26 mouse cellular contexts compared by ENCODE assay signal in genomic region chr8:60838526-60838925, GRCm38 (mm10). TPM values are rescaled to one million over a fixed set of nuclear protein-coding genes. Genes with fewer than 3 reads are reported as not detected.
DNase-seq lines count a peak whose midpoint lies in the region; ATAC-seq lines count a peak whose summit lies in the region.
"Had no signal": no experiment of that assay in that cellular context is flagged by ENCODE, and none has a peak within 500 bp of the region (broad histone marks: within the 10 kb centered on the region; RNA-seq: fewer than 3 reads in every experiment).

No protein-coding gene starts in this region.

- 4% methylated on average over 3 of the region's 3 CpGs for WGBS in intestine, embryonic 14.5 days
- 7% methylated on average over 3 of the region's 3 CpGs for WGBS in intestine, embryonic 15.5 days

- no peaks in the 10 kb centered on the region for H3K4me1 ChIP-seq in intestine, embryonic 14.5 days (replicated peaks; ENCODE audit: control insufficient read depth, insufficient read depth, low read length)
- no peaks in the 10 kb centered on the region for H3K4me1 ChIP-seq in intestine, embryonic 15.5 days (replicated peaks)
- H3K4me1 ChIP-seq: embryonic facial prominence, embryonic 13.5 days; embryonic facial prominence, embryonic 15.5 days; forebrain, embryonic 10.5 days; forebrain, embryonic 12.5 days had no signal

- no peak overlapping the region for H3K9ac ChIP-seq in intestine, embryonic 14.5 days (ENCODE audit: low read length)
- H3K9ac ChIP-seq in intestine, embryonic 15.5 days, result no peak overlapping the region
- H3K9ac ChIP-seq: embryonic facial prominence, embryonic 13.5 days; embryonic facial prominence, embryonic 15.5 days; forebrain, embryonic 12.5 days had no signal

- intact Hi-C loops in gastrocnemius, postnatal 36 days (cut with DNase I), result no loop called here

- no peaks in the 10 kb centered on the region for H3K36me3 ChIP-seq in intestine, embryonic 14.5 days (ENCODE audit: control insufficient read depth, insufficient read depth, low read length)
- H3K36me3 ChIP-seq in intestine, embryonic 15.5 days, result no peaks in the 10 kb centered on the region
- H3K36me3 ChIP-seq: embryonic facial prominence, embryonic 13.5 days; embryonic facial prominence, embryonic 15.5 days; forebrain, embryonic 10.5 days; forebrain, embryonic 12.5 days; G1E had no signal

- no peak overlapping the region for H3K27ac ChIP-seq in intestine, embryonic 14.5 days (ENCODE audit: low read depth)
- H3K27ac ChIP-seq in intestine, embryonic 15.5 days, result no peak overlapping the region
- H3K27ac ChIP-seq: embryonic facial prominence, embryonic 13.5 days; embryonic facial prominence, embryonic 15.5 days; forebrain, embryonic 10.5 days; forebrain, embryonic 12.5 days had no signal

- H3K9me3 ChIP-seq in intestine, embryonic 14.5 days (ENCODE audit: control insufficient read depth, low read length), result no peaks in the 10 kb centered on the region
- H3K9me3 ChIP-seq in intestine, embryonic 15.5 days, result no peaks in the 10 kb centered on the region
- H3K9me3 ChIP-seq: embryonic facial prominence, embryonic 13.5 days; embryonic facial prominence, embryonic 15.5 days; forebrain, embryonic 10.5 days; forebrain, embryonic 12.5 days; G1E had no signal

- no peaks in the 10 kb centered on the region for H3K27me3 ChIP-seq in intestine, embryonic 14.5 days (replicated peaks; ENCODE audit: control insufficient read depth, insufficient read depth, low read length)
- H3K27me3 ChIP-seq in intestine, embryonic 15.5 days (replicated peaks), result no peaks in the 10 kb centered on the region
- H3K27me3 ChIP-seq: embryonic facial prominence, embryonic 13.5 days; embryonic facial prominence, embryonic 15.5 days; forebrain, embryonic 12.5 days; Patski had no signal

- H3K4me3 ChIP-seq in intestine, embryonic 14.5 days (ENCODE audit: low read depth, low read length), result no peak overlapping the region
- no peak overlapping the region for H3K4me3 ChIP-seq in intestine, embryonic 15.5 days (replicated peaks)
- H3K4me3 ChIP-seq: embryonic facial prominence, embryonic 13.5 days; embryonic facial prominence, embryonic 15.5 days; erythroblast, embryonic 14.5 days; forebrain, embryonic 10.5 days; forebrain, embryonic 12.5 days had no signal

- no peak overlapping the region for H3K4me2 ChIP-seq in intestine, embryonic 14.5 days (ENCODE audit: low read length)
- no peak overlapping the region for H3K4me2 ChIP-seq in intestine, embryonic 15.5 days (replicated peaks)
- H3K4me2 ChIP-seq: embryonic facial prominence, embryonic 13.5 days; embryonic facial prominence, embryonic 15.5 days; forebrain, embryonic 12.5 days had no signal

- peak; percentile 6 for DNase-seq in intestine, embryonic 14.5 days (ENCODE audit: low spot score)
- DNase-seq in R1 (ENCODE audit: low read depth, low spot score), result peak; percentile 77
- no peak for DNase-seq in gastrocnemius, postnatal 36 days
- no peak for DNase-seq in frontal cortex, postnatal 14 days (ENCODE audit: low spot score in 2 of 2)
- DNase-seq: adrenal gland, adult 8-10 months; adrenal gland, postnatal 14 days; adrenal gland, postnatal 36 days; B cell, adult 2 months; cerebellum, adult 11-12 months; cerebellum, adult 2 months; cerebellum, adult 9-10 months; cerebellum, postnatal 14 days; cerebellum, postnatal 36 days; embryo, embryonic 11 days had no signal

- no peak for ATAC-seq in intestine, embryonic 14.5 days (replicated peaks; ENCODE audit: low FRiP score, low TSS enrichment, low read depth)
- no peak for ATAC-seq in intestine, embryonic 15.5 days
- ATAC-seq: activated CD4-positive, CD25-positive, alpha-beta regulatory T cell, adult 4 months; CD4-positive, CD25-positive, alpha-beta regulatory T cell, adult 4 months; forebrain, embryonic 14.5 days; forebrain, embryonic 16.5 days; Patski had no signal

RNA-seq across cellular contexts. Expression of gene Hpf1, which starts 51.7 kb away (rescaled TPM):
- polyA plus RNA-seq in intestine, embryonic 14.5 days (2014; fragmentation: Nextera tagmentation; extraction: Ambion mirVana), result 89.2 and 91.1 TPM in 2 replicates
- polyA plus RNA-seq in intestine, embryonic 15.5 days (2015; fragmentation: Nextera tagmentation; extraction: Ambion mirVana), result 86.8 and 100 TPM in 2 replicates
- 1 to 10 TPM; 5.2 to 7.4 TPM for total RNA-seq in gastrocnemius, postnatal 36 days (2021)

Comparison
In these comparisons a context has a peak if more than half of its experiments do, and no peak if none do; other contexts are left out.
1. DNase-seq: peak in intestine, embryonic 14.5 days (single experiment) and R1 (single experiment); none in gastrocnemius, postnatal 36 days (0 of 2) and frontal cortex, postnatal 14 days (0 of 2).